ENCODE assay signal across 15 mouse cellular contexts in genomic region chr7:127285154-127285553, GRCm38 (mm10). TPM values are rescaled to one million over a fixed set of nuclear protein-coding genes. Genes with fewer than 3 reads are reported as not detected.
DNase-seq lines count a peak whose midpoint lies in the region; ATAC-seq and TF ChIP-seq lines count a peak whose summit lies in the region.
"Had no signal": no experiment of that assay in that cellular context is flagged by ENCODE, and none has a peak within 500 bp of the region (broad histone marks: within the 10 kb centered on the region; RNA-seq: fewer than 3 reads in every experiment).

No protein-coding gene starts in this region.

- H3K9me3 ChIP-seq in MEL (replicated peaks; ENCODE audit: insufficient read depth, low read length): no peaks in the 10 kb centered on the region
- H3K9me3 ChIP-seq in hindbrain, embryonic 12.5 days (replicated peaks): peaks cover 24% of the 10 kb centered on the region
- no peaks in the 10 kb centered on the region; the same call in 1 of the 2 replicates for H3K9me3 ChIP-seq in forebrain, postnatal 0 days (ENCODE audit: low read length)

- no peak overlapping the region for H3K4me2 ChIP-seq in hindbrain, embryonic 12.5 days (replicated peaks)
- H3K4me2 ChIP-seq in forebrain, postnatal 0 days (ENCODE audit: low read depth): no peak overlapping the region
- H3K4me2 ChIP-seq: embryonic facial prominence, embryonic 15.5 days; limb, embryonic 12.5 days had no signal

- WGBS in hindbrain, embryonic 12.5 days: 79% methylated on average over 7 of the region's 10 CpGs
- WGBS in forebrain, postnatal 0 days: 82% methylated on average over 9 of the region's 10 CpGs

- H3K27ac ChIP-seq in MEL (ENCODE audit: control insufficient read depth, low read depth, low read length): peak overlapping the region; percentile 89
- H3K27ac ChIP-seq in hindbrain, embryonic 12.5 days: no peak overlapping the region
- H3K27ac ChIP-seq in forebrain, postnatal 0 days (ENCODE audit: low read depth, low read length): no peak overlapping the region
- H3K27ac ChIP-seq: embryonic facial prominence, embryonic 15.5 days; heart, adult 2 months; limb, embryonic 12.5 days had no signal

- peak in 1 of 3 experiments; percentile 10; a peak in 1 of 6 replicates for TF ChIP-seq CTCF in MEL (IDR thresholded peaks at IDR 0.05 in 2 of 3, conservative IDR thresholded peaks at IDR 0.05 in 1 of 3; ENCODE audit: control insufficient read depth in 1 of 3, insufficient read depth in 1 of 3, low read depth in 2 of 3, low read length in 3 of 3, poor library complexity in 1 of 3, severe bottlenecking in 1 of 3)
- no peak for TF ChIP-seq CTCF in forebrain, postnatal 0 days (IDR thresholded peaks at IDR 0.05; ENCODE audit: low read depth)

- peaks cover 0 to 33% of the 10 kb centered on the region in 2 experiments; a peak in 2 of 4 replicates for H3K36me3 ChIP-seq in MEL (ENCODE audit: control insufficient read depth in 1 of 2, insufficient read depth in 2 of 2, low read length in 2 of 2)
- H3K36me3 ChIP-seq in hindbrain, embryonic 12.5 days: no peaks in the 10 kb centered on the region
- H3K36me3 ChIP-seq in forebrain, postnatal 0 days (ENCODE audit: insufficient read depth): no peaks in the 10 kb centered on the region
- H3K36me3 ChIP-seq: embryonic facial prominence, embryonic 15.5 days; limb, embryonic 12.5 days had no signal

- peak; percentile 19 to 62; a peak in 2 of 4 replicates for ATAC-seq in hematopoietic stem cell, adult 5-6 weeks (replicated peaks in 1 of 2; ENCODE audit: insufficient read depth in 1 of 2, low FRiP score in 2 of 2, low TSS enrichment in 1 of 2, low read depth in 1 of 2, poor library complexity in 2 of 2, severe bottlenecking in 2 of 2)
- peak; percentile 88 for ATAC-seq in megakaryocyte progenitor cell, adult 5-6 weeks (replicated peaks; ENCODE audit: poor library complexity)
- no peak for ATAC-seq in hindbrain, embryonic 12.5 days (ENCODE audit: low FRiP score)
- no peak for ATAC-seq in forebrain, postnatal 0 days
- ATAC-seq: forebrain, embryonic 16.5 days; midbrain, embryonic 16.5 days had no signal

- peak in 1 of 2 experiments; percentile 48; a peak in 1 of 4 replicates for TF ChIP-seq POLR2A in MEL (IDR thresholded peaks at IDR 0.05; ENCODE audit: control insufficient read depth in 1 of 2, insufficient read depth in 1 of 2, low read depth in 1 of 2, low read length in 2 of 2, poor library complexity in 1 of 2)

- no peaks in the 10 kb centered on the region for H3K79me2 ChIP-seq in MEL (ENCODE audit: control insufficient read depth, insufficient read depth, low read length, poor library complexity)

- no peak for TF ChIP-seq RAD21 in MEL (IDR thresholded peaks at IDR 0.05; ENCODE audit: low read depth, low read length)

- DNase-seq in MEL (ENCODE audit: low read depth, low spot score) (peak; percentile 94), MN1 (ENCODE audit: low spot score) (no peak)
- DNase-seq in thymus, postnatal 25 days: peak; percentile 64
- no peak for DNase-seq in forebrain, postnatal 0 days
- DNase-seq: cerebellum, postnatal 36 days; heart, adult 2 months; kidney, adult 18-20 months; lung, postnatal 14 days had no signal

- peak overlapping the region; percentile 18 to 21; a peak in 2 of 4 replicates for H3K4me3 ChIP-seq in MEL (ENCODE audit: control insufficient read depth in 1 of 2, insufficient read depth in 1 of 2, low read depth in 2 of 2, low read length in 2 of 2)
- H3K4me3 ChIP-seq in hindbrain, embryonic 12.5 days: no peak overlapping the region
- no peak overlapping the region for H3K4me3 ChIP-seq in forebrain, postnatal 0 days (ENCODE audit: low read depth, low read length)
- H3K4me3 ChIP-seq: embryonic facial prominence, embryonic 15.5 days; heart, adult 2 months; limb, embryonic 12.5 days had no signal

- H3K4me1 ChIP-seq in MEL (ENCODE audit: control insufficient read depth in 1 of 2, insufficient read depth in 2 of 2, low read length in 2 of 2): peaks cover 14 to 45% of the 10 kb centered on the region in 2 experiments
- no peaks in the 10 kb centered on the region for H3K4me1 ChIP-seq in hindbrain, embryonic 12.5 days
- no peaks in the 10 kb centered on the region for H3K4me1 ChIP-seq in forebrain, postnatal 0 days (ENCODE audit: insufficient read depth)
- H3K4me1 ChIP-seq: embryonic facial prominence, embryonic 15.5 days; limb, embryonic 12.5 days had no signal

- H3K27me3 ChIP-seq in MEL (ENCODE audit: control insufficient read depth in 1 of 2, insufficient read depth in 2 of 2, low read length in 2 of 2): no peaks in the 10 kb centered on the region
- H3K27me3 ChIP-seq in hindbrain, embryonic 12.5 days: no peaks in the 10 kb centered on the region; the same call in 1 of the 2 replicates
- H3K27me3 ChIP-seq in forebrain, postnatal 0 days (ENCODE audit: insufficient read depth, low read length): no peaks in the 10 kb centered on the region
- H3K27me3 ChIP-seq: embryonic facial prominence, embryonic 15.5 days; limb, embryonic 12.5 days had no signal

- H3K9ac ChIP-seq in MEL (ENCODE audit: control insufficient read depth, low read depth, low read length, poor library complexity, severe bottlenecking): peak overlapping the region; percentile 40
- H3K9ac ChIP-seq in hindbrain, embryonic 12.5 days: no peak overlapping the region
- H3K9ac ChIP-seq in forebrain, postnatal 0 days: no peak overlapping the region
- H3K9ac ChIP-seq: embryonic facial prominence, embryonic 15.5 days; limb, embryonic 12.5 days had no signal

- TF ChIP-seq EP300 in MEL (IDR thresholded peaks at IDR 0.05; ENCODE audit: low read depth in 1 of 2, low read length in 2 of 2): peak; percentile 54 to 81; a peak in 3 of 4 replicates

TF ChIP-seq in MEL, 35 proteins besides CTCF, POLR2A, EP300 and RAD21 (continues in another document):
- TF ChIP-seq ELF1 (IDR thresholded peaks at IDR 0.05; ENCODE audit: low read depth, low read length) (peak; percentile 59), MAFK (IDR thresholded peaks at IDR 0.05; ENCODE audit: borderline replicate concordance, low read depth, low read length) (no peak), NELFE (IDR thresholded peaks at IDR 0.05; ENCODE audit: low read depth, low read length) (no peak), TBP (IDR thresholded peaks at IDR 0.05; ENCODE audit: low read depth, low read length) (peak; percentile 79)

RNA-seq across cellular contexts. Expression of gene Itgal, which starts 10.9 kb away (rescaled TPM):
- 0.92 and 1.3 TPM in 2 replicates for total RNA-seq in MEL (2012; rRNA removed)
- polyA plus RNA-seq in MEL (2012; ENCODE audit: insufficient read depth in 1 of 2, insufficient read length in 2 of 2, low read depth in 1 of 2, low replicate concordance in 2 of 2, missing spikeins in 1 of 2): 1 to 10 TPM in 1 of 2 experiments, not detected in 1; 9.7 TPM
- total RNA-seq in hematopoietic stem cell, adult 5-6 weeks (2017): 13.7 and 23.1 TPM in 2 replicates
- total RNA-seq in megakaryocyte progenitor cell, adult 5-6 weeks (2015): 50.3 and 53.6 TPM in 2 replicates
- total RNA-seq in megakaryocyte progenitor cell, adult 5-6 weeks (2017): 21.4 and 23.8 TPM in 2 replicates
- polyA plus RNA-seq in hindbrain, embryonic 12.5 days (2016; fragmentation: Nextera tagmentation; extraction: Ambion mirVana): 0.46 and 0.52 TPM in 2 replicates
- total RNA-seq in forebrain, postnatal 0 days (2014; rRNA removed): 0.62 and 0.76 TPM in 2 replicates
- 0.56 and 0.59 TPM in 2 replicates for polyA plus RNA-seq in forebrain, postnatal 0 days (2015; fragmentation: Nextera tagmentation; extraction: Ambion mirVana)

RNA-seq across cellular contexts. Expression of gene Sephs2, which starts 11.3 kb away (rescaled TPM):
- 177 and 182 TPM in 2 replicates for total RNA-seq in MEL (2012; rRNA removed)
- 100 to 1,000 TPM in 1 of 2 experiments, not detected in 1; 109 TPM for polyA plus RNA-seq in MEL (2012; ENCODE audit: insufficient read depth in 1 of 2, insufficient read length in 2 of 2, low read depth in 1 of 2, low replicate concordance in 2 of 2, missing spikeins in 1 of 2)
- 76.8 and 79.8 TPM in 2 replicates for total RNA-seq in hematopoietic stem cell, adult 5-6 weeks (2017)
- total RNA-seq in megakaryocyte progenitor cell, adult 5-6 weeks (2015): 63.9 and 74.4 TPM in 2 replicates
- total RNA-seq in megakaryocyte progenitor cell, adult 5-6 weeks (2017): 161 and 168 TPM in 2 replicates
- polyA plus RNA-seq in hindbrain, embryonic 12.5 days (2016; fragmentation: Nextera tagmentation; extraction: Ambion mirVana): 66.5 and 69.3 TPM in 2 replicates
- 73.0 and 78.0 TPM in 2 replicates for total RNA-seq in forebrain, postnatal 0 days (2014; rRNA removed)
- 82.4 and 83.5 TPM in 2 replicates for polyA plus RNA-seq in forebrain, postnatal 0 days (2015; fragmentation: Nextera tagmentation; extraction: Ambion mirVana)

RNA-seq across cellular contexts. Expression of gene Dctpp1, which starts 24.6 kb away (rescaled TPM):
- 238 and 253 TPM in 2 replicates for total RNA-seq in MEL (2012; rRNA removed)
- polyA plus RNA-seq in MEL (2012; ENCODE audit: insufficient read depth in 1 of 2, insufficient read length in 2 of 2, low read depth in 1 of 2, low replicate concordance in 2 of 2, missing spikeins in 1 of 2): 100 to 1,000 TPM in 1 of 2 experiments, not detected in 1; 290 TPM
- 59.0 and 60.5 TPM in 2 replicates for total RNA-seq in hematopoietic stem cell, adult 5-6 weeks (2017)
- 92.7 and 106 TPM in 2 replicates for total RNA-seq in megakaryocyte progenitor cell, adult 5-6 weeks (2015)
- total RNA-seq in megakaryocyte progenitor cell, adult 5-6 weeks (2017): 62.4 and 63.5 TPM in 2 replicates
- polyA plus RNA-seq in hindbrain, embryonic 12.5 days (2016; fragmentation: Nextera tagmentation; extraction: Ambion mirVana): 123 and 147 TPM in 2 replicates
- 90.8 and 122 TPM in 2 replicates for total RNA-seq in forebrain, postnatal 0 days (2014; rRNA removed)
- polyA plus RNA-seq in forebrain, postnatal 0 days (2015; fragmentation: Nextera tagmentation; extraction: Ambion mirVana): 138 and 183 TPM in 2 replicates

RNA-seq across cellular contexts. Expression of gene Zfp771, which starts 41.1 kb away (rescaled TPM):
- 33.4 and 37.6 TPM in 2 replicates for total RNA-seq in MEL (2012; rRNA removed)
- 10 to 100 TPM in 1 of 2 experiments, not detected in 1; 58.3 TPM for polyA plus RNA-seq in MEL (2012; ENCODE audit: insufficient read depth in 1 of 2, insufficient read length in 2 of 2, low read depth in 1 of 2, low replicate concordance in 2 of 2, missing spikeins in 1 of 2)
- 3.9 and 10.2 TPM in 2 replicates for total RNA-seq in hematopoietic stem cell, adult 5-6 weeks (2017)
- 3.4 and 3.5 TPM in 2 replicates for total RNA-seq in megakaryocyte progenitor cell, adult 5-6 weeks (2015)
- 2.7 and 8.0 TPM in 2 replicates for total RNA-seq in megakaryocyte progenitor cell, adult 5-6 weeks (2017)
- 61.3 and 62.8 TPM in 2 replicates for polyA plus RNA-seq in hindbrain, embryonic 12.5 days (2016; fragmentation: Nextera tagmentation; extraction: Ambion mirVana)
- total RNA-seq in forebrain, postnatal 0 days (2014; rRNA removed): 65.2 and 65.7 TPM in 2 replicates
- polyA plus RNA-seq in forebrain, postnatal 0 days (2015; fragmentation: Nextera tagmentation; extraction: Ambion mirVana): 75.1 and 75.9 TPM in 2 replicates

RNA-seq across cellular contexts. Expression of gene Sept1, which starts 52.2 kb away (rescaled TPM):
- 30.6 and 41.3 TPM in 2 replicates for total RNA-seq in MEL (2012; rRNA removed)
- polyA plus RNA-seq in MEL (2012; ENCODE audit: insufficient read depth in 1 of 2, insufficient read length in 2 of 2, low read depth in 1 of 2, low replicate concordance in 2 of 2, missing spikeins in 1 of 2): 100 to 1,000 TPM in 1 of 2 experiments, not detected in 1; 116 TPM
- total RNA-seq in hematopoietic stem cell, adult 5-6 weeks (2017): 145 and 165 TPM in 2 replicates
- 27.0 and 38.6 TPM in 2 replicates for total RNA-seq in megakaryocyte progenitor cell, adult 5-6 weeks (2015)
- total RNA-seq in megakaryocyte progenitor cell, adult 5-6 weeks (2017): 21.7 and 35.4 TPM in 2 replicates
- 32.7 and 33.2 TPM in 2 replicates for polyA plus RNA-seq in hindbrain, embryonic 12.5 days (2016; fragmentation: Nextera tagmentation; extraction: Ambion mirVana)
- total RNA-seq in forebrain, postnatal 0 days (2014; rRNA removed): 6.5 and 8.0 TPM in 2 replicates
- polyA plus RNA-seq in forebrain, postnatal 0 days (2015; fragmentation: Nextera tagmentation; extraction: Ambion mirVana): 5.6 and 6.7 TPM in 2 replicates

Comparison
In these comparisons a context has a peak if more than half of its experiments do, and no peak if none do; other contexts are left out.
1. DNase-seq: peak in MEL (single experiment) and thymus, postnatal 25 days (single experiment); none in forebrain, postnatal 0 days (single experiment) and MN1 (single experiment).
2. H3K4me3 ChIP-seq: peak in MEL (2 of 2); none in hindbrain, embryonic 12.5 days (single experiment) and forebrain, postnatal 0 days (single experiment).
3. ATAC-seq: peak in hematopoietic stem cell, adult 5-6 weeks (2 of 2) and megakaryocyte progenitor cell, adult 5-6 weeks (single experiment); none in hindbrain, embryonic 12.5 days (single experiment) and forebrain, postnatal 0 days (single experiment).